Mouse (Mus musculus) c-Kit-negative CD71-positive TER-119-positive erythroid progenitor cells, embryonic 14.5 days (primary cell): ENCODE data around the gene Mafk.

Experiments used
- DNase-seq: peaks from one replicate; pipeline ENCODE4 v3.0.0-alpha.2; 2013; ENCODE audit warnings: low read depth, low spot score

The Mafk gene

DNA sequence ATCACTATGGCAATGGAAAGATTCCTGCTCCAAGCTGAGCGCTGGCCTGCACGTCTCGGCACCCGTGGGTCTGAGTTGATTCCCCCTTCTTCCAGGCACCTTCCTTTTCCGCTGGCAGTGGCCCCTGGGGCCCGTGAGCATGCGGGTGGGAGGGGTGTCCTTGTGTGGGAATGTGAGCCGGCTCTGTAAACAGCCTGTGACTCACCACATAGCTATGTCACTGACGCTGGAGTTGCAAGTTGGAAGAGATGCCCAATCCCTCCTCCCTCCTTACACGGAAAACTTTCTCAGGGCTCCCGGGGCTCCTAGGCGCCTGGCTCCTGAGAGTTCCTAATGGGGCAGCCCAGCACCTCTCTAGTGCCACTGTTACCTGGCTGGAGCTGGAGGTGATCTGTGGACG is 5.6 kb downstream of the Mafk start:
- no peak for DNase-seq

DNA sequence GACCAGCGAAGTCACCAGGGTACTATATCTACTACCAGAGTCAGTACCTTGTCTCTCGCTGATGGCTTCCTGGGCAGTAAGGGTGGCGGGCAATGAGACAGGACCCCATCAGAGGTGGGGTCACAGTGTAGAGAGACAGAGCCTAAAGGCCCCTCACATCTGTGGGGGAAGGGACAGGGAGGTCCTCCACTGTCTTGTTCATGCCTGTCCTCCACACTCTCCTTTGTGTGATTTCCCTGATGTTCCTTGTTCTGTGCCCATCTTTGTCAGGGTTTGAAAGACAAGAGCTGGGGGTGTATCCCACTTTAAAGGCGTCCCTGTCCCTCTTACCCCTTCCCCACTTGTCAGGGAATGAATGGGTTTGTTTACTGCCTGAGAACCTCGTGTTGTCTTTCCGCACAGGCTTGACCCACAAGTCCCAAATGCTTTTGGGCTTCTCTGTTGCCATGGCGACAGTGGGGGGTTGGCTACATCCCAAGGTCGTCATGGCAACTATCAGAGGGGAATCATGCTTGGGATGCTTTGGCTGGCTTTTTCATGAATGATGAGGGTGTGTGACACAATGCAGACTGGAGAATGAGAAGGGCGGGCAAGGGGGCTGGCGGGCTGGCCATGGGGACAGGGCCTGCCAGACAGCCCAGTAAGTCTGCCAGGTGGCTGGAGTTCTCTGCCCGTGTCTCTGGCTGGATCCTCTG is 6.3 kb downstream of the Mafk start:
- DNase-seq: no peak

GRCm38 (mm10) chr5:139798168-139798900 is 7.0 kb downstream of the Mafk start:
- DNase-seq: no peak

DNA sequence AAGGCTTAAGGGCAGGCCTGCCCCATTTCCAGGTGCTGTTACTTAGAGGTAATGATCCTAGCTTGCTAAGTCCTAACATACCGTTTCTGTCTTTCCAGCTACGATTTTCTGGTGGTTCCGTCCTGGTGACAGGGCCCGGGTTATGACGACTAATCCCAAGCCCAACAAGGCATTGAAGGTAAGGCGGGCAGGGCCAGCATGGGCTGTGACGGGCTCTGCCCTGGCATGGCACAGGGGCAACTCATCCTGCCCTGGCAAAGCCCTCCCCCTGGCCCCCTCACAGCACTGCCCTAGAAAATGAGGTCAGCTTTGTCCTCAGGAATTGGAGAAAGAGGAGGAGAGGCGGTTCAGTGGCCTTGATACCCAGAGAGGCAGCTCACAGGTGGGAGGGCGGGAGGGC is 7.7 kb downstream of the Mafk start:
- DNase-seq: no peak

- DNase-seq: no peak
Measured at GRCm38 (mm10) chr5:139799801-139800590, 8.7 kb downstream of the Mafk start.

DNA sequence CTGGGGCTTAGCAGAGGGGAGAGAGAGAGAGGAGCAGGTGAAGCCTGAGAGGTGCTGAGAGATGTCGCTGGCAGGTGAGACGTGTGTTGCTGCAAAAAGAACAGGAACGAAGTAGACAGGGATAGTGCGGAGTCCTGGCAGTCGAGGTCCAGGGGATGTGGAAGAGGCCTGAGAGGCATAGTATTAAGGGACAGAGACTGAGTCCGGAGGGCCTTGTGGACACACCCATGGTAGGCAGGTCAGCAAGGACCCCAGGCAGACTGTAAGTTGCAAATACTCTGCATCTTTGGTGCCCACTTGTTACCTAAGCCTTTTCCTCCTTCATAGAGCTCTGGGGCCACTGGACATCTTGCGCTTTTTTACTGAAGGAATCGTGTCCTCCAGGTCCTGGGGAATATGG is 9.9 kb downstream of the Mafk start:
- no peak for DNase-seq

DNA sequence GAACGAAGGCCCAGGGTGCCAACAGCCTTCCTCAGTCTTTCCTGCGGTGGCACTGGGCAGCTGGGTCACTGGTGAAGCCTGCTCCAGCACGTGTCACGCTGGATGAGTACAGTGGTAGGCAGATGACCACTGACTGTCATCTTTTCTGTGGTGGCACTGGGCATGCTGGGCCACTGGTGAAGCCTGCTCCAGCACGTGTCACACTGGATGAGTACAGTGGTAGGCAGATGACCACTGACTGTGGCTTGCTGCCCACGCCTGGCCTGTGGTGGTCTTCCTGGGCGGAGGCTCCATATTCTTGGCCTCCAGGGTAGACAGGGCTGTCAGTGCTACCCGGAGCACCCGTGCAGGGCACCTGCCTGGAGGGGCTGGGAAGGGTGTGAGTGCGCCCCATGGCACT is 10.6 kb downstream of the Mafk start:
- no peak for DNase-seq

DNA sequence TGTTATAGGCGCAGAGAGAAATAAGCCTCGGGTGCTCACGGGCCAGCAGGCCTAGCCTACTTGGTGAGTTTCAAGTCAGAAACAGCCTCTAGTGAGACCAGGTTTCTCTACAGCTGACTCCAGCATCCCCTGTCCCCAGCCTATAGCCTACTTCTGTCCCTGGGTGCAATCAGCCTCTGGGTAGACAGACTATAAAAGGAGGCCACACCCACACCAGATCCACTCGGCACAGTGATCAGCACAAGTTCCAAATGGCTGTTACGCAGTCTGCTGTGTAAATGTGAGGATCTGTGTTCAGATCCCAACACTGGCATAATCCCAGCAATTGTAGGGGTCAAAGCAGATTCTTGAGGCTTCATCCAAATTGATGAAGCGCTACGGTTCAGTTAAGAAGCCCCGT is 11.9 kb downstream of the Mafk start:
- peak; percentile 65 for DNase-seq

GRCm38 (mm10) chr5:139803601-139804102 is 12.3 kb downstream of the Mafk start:
- DNase-seq: peak; percentile 72

DNA sequence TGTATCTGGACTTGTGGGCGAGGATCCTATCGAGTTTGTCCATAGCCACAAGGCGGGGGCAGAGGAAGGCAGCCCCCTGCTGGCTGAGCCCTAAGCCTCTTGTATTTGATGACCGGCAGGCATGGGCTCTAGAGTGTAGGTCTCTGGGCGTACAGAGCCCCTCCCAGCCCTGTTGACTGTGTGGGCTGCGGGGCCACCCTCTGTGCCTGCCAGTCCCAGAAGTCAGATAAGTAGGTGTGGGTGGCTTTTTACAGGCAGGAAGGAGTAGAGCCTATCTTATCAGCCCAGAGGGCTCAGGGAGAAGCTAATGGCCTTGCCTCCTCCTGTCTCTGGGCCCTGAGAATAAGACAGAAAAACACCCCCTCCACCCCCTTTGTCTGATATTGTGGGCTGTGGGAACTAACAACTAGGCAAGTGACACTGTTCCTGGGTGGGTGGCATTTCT is 12.8 kb downstream of the Mafk start:
- DNase-seq: peak; percentile 79

GRCm38 (mm10) chr5:139804573-139805111 is 13.3 kb downstream of the Mafk start:
- DNase-seq: peak; percentile 57

GRCm38 (mm10) chr5:139805924-139806323 is 14.6 kb downstream of the Mafk start:
- peak; percentile 66 for DNase-seq

DNA sequence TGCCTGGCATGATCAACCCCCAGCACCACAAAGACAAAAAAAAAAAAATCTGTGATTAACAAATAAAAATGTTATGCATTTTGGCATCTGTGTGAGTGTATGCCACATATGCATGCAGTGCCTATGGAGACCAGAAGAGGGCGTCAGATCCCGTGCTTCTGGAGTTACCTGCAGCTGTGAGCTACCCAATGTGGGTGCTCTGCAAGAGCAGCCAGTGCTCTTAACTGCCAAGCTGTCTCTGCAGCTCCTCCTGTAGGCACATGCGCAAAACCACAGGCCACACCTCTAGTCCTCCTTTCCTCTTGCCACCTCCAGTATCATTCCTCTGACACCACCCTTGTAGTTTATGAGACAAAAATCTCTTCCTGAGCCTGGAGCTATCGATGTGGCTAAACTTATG is 18.1 kb downstream of the Mafk start:
- DNase-seq: no peak

DNA sequence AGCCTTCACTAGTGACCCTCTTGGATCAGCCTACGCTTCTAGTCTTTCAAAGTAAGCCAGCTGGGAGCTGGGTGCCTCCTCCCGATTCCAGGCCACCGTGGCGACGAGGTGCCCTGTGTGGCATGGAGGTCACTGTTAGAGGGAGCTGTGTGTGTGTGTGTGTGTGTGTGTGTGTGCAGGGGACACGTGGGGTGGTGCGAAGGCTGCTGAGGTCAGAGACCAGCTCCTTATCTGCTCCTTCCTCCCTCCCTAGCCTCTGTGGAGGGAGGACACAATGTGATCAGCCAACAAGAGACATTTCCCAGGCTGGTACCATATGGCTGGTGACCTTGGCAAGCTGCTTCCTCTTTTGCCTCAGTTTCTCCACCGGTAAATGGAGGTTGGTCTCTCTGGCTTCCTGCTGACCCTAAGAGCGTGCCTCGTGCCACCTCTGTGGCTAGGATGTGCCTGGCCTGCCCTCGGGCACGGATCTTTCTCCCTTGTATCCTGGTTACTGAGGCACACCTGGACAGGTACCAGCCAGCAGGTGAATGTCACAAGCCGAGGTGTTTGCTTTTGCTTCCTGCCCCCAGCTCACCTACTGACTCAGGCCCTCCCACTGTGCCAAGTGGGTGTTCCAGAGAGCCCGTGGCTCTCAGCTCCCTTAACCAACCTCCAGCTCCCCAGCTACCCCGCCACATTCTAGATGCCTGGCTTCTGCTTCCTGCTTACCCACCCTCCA is 20.5 kb downstream of the Mafk start:
- DNase-seq: no peak

DNA sequence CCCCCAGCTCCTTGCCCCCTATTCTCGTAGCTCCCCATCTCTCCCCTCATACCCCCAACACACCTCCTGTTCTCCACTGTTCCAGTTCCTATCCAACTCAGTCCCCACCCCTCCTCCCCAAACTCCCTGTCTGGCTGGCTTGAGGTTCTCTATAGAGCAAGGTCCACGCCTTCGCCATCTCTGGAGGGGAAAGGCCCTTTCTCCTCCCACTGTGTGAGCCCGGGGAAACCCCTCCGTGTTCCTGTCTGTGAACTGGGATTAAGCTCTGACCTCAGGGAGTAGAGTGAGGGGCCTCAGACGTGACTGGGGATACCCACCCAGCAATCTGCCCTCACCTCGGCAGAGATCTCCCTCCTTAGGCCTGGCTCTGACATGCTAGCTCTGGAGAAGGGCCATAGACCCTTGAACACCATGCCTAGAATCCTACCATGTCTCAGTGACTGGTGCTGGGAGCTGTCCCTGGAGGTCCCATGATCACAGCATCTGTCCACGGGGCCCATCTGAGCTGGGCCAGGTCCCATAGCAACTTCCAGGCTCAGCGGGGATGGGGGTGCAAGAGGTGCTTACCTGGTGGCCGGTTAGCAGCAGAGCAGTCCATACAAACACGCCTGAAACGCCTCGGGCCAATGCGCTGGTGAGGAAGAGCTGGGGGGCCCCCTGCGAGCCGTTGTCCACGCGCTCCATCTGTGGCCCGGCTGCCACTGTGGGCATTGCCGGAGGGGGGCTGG is 21.2 kb downstream of the Mafk start:
- DNase-seq: no peak

DNA sequence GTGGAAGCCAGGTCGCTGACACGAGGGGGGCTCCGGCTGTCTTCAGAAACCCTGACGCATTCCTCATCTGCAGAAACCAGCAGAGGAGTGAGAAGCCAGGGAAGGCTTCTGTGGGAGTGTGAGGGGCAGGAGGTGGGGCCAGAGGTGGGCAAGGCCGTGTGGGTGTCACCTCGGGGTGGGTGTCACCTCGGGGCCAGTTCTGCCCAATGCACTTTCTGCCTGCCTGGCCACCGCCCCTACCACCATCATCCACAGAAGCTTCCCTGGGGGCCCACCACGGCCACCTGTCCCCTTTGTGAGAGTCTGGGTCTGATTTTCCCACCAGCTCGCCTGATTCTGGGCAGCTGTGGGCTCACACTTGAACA is 21.8 kb downstream of the Mafk start:
- no peak for DNase-seq

DNA sequence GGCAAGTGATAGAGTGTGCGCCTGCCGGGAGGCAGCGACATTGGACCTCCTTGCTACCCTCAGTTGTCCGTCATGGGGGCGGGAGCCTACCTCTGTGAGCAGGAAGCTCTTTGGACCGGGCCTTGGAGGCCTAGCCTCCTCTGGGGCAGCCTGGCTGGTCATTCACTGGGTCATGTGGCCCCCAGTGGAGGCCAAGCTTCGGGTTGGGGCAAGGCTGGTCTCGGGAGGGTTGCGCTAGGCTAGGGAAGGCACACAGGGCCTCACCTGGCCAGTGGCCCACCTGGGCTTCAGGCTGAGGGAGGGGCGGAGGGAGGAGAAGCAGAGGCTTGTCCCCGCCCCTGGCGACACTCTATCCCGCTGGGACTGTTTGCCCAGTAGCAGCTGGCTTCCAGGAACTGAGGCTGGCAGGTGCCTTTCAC is 22.7 kb downstream of the Mafk start:
- DNase-seq: no peak

DNA sequence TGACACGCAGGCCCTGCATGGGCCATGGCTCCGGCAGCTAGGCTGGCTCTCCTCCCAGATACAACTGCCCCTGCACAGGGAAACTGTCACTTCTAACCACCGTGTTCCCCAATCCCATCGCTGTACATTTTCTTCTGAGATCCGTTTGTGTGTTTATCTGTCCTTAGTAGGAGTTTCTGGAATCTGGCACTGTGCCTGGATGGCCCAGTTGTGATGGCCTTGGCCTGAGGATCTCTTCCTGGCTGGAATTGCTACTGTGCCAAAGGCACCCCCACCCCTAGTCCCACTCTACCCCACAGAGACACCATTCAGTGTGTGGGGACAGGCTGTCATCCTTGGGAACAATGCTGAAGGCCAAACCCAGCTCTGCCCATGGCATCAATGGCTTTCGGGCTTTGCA is 24.7 kb downstream of the Mafk start:
- DNase-seq: no peak

DNA sequence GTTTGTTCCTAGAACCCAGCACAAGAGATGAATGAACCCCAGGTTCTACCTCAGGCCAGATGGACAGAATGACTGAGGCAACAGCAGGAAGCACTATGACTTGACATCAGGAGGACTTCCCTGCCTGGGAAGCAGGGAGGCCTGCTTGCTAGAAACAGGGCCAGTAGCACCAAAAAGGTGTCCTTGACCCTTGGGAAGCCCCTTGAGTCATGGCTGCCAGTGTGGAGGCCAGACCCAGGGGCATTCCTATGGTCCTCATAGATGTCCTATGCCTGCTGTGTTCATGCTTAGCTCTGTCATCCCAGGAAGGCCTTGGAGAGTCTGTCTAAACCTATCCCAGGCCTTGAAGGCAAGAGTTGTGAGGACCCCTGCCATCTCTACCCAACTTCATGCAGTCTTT is 25.1 kb downstream of the Mafk start:
- DNase-seq: no peak

DNA sequence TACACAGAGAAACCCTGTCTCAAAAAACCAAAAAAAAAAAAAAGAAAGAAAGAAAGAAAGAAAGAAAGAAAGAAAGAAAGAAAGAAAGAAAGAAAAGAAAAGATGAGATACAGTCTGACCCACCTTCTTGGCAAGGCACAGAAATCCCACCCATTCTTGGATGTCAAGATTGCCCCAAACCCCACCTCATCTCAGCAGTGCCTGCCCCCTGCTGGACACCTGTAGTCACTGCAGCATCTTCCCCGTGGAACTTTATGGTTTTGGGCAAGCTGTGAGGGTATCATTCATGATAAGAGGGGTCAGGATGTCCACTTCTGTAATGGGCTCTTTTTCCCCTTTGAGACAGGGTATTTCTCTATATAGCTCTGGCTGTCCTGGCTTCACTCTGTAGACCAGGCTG is 26.0 kb downstream of the Mafk start:
- peak; percentile 47 for DNase-seq

GRCm38 (mm10) chr5:139818056-139818455 is 26.7 kb downstream of the Mafk start:
- no peak for DNase-seq
